Mouse (Mus musculus): ENCODE measurements around the gene Fbxo42. TPM values are rescaled to one million over a fixed set of nuclear protein-coding genes. Genes with fewer than 3 reads are reported as not detected.
A peak's percentile ranks its signal among the peaks of the same experiment; 100 is the strongest.

Gene Fbxo42
- 1 to 10 TPM; 5.0 to 7.3 TPM for polyA plus RNA-seq (2017; shearing (Covaris generic))

DNA sequence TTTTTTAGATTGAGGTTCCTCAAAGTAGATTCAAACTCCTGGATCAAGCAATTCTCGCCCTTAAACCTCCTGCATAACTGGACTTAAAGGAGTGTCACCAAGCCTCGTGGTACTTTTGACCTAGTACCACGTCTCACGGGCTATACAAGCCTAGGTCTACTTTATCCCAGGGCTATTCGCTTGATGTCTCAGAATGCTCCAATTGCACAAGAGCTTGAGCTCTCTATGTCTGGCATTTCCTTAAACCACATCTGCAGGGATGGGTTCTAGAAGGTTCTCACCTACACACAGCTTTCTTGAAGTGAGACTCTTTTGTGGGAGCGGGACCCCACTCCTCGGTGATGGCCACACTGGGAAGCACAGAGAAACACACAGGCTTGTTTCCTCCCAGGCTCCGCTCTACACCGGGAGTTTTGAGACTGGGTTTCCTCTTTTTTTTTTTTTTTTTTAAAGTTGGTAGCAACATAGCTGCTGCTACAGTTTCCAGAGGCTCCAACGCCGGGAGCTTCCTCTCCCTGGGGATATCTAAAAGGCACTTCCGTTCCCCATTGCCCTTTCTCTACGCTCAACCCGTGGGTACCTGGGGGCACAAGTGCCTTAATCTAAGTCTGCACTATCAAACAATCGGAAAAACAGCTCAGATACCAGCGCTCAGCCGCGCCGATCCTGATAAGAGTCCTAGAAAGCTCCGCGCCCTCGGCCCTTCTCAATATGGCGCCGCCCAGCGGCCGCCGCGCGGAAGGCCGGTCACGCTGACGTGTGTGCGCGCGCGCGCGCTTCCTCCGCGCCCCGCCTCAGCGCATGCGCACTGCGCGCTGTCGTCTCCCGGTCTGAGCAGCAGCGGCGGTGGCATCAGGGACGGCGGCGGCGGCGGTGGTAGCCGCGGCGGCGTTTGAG is at the start of gene Fbxo42:
Gene Fbxo42 (plus strand): TSS at position 802 of the 897 bp plus-strand sequence.
- peak; percentile 78 for ATAC-seq

DNA sequence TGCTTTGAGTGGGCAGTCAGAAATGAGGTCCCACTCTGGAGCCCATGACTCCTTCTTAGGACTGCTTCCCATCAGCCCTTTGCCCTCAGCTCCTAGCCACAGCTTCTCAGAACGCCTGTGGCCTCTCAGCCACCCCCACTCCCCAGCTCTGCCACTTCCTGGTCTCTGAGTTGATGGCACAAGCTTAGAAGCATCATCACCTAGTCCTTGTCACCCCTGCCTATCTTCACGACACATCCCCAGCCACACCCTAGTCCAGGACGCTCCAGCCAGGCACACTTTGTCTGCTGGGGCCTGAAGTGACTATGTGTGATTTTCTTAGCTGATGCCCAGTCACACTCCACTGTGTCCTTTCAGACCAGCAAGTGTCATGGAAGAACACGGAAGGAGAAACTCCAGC is 48.8 kb upstream of the Fbxo42 start:
- ATAC-seq, result no peak

DNA sequence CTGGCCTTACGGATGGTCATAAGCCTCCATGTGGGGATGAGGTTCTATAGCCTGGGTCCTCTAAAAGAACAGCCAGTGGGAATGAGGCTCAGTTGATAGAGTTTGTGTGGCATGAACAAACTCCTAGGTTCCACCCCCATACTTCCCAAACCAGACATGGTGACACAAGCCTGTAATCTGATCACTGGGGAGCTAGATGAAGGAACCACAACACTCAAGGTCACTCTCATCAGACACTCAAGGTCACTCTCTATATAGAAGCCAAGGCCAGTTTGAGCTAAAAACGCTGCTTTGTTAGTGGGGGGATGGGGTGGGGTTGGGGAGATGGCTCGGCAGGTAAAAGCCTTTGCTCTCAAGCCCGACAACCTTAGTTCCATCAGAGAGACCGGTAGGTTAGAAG is 47.8 kb upstream of the Fbxo42 start:
- ATAC-seq, result no peak

GRCm38 (mm10) chr4:141101291-141101690 is 46.4 kb upstream of the Fbxo42 start:
- no peak for ATAC-seq

GRCm38 (mm10) chr4:141101855-141102254 is 45.9 kb upstream of the Fbxo42 start:
- no peak for ATAC-seq

DNA sequence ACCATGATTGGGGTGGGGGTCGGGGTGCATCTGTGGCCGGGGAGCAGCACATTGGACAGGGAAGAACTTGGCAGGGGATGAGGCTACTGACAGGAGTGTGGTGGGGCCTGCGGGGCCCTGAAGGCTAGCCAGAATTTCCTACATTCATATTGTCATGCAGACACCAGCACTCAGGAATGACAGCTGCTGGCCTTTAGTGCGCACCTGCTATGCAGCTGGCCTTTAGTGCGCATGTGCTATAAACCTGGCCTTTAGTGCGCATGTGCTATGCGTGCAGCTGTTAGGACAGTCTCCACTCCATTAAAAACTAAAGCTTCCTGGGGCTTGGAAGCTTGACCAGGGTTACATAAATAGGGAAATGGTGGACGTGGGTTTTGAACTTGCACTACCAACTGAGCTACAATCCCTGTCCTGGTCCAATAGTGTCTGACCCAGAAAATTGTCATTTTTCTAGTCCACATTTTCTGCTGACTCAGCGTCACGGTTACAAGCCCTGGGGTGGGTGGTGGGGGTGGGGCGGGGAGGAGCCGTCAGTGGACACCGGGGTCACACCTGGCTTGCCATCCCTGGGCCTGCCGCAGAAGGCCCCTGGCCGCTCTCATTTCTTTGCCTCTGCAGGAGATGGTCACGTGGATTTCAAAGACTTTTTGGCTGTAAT is 41.1 kb upstream of the Fbxo42 start:
- ATAC-seq, result no peak

DNA sequence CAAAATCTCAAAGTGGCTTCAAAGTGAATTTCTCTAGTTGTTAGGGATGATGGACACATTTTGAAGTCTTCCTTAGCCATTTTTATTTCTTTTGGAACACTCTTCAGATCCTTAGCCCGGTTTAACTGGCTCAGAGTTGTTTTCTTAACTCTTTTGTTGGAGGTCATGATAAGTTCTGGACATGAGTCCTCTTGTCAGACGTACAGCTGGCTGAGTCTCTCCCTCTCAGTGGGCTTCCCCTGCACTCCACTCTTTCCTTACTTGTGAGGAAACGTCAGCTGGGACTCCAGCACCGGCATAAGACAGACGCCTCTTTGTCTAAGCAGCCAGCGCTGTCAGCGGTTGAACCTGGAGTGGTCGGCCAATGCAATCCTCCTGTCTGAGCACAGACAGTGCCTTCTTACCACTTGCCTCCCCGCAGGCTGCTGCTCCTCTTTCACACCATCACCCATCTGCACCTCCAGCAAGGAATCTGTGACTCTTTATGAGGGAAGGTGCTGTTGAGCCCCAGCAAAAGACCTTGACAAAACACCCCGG is 39.4 kb upstream of the Fbxo42 start:
- ATAC-seq, result no peak

DNA sequence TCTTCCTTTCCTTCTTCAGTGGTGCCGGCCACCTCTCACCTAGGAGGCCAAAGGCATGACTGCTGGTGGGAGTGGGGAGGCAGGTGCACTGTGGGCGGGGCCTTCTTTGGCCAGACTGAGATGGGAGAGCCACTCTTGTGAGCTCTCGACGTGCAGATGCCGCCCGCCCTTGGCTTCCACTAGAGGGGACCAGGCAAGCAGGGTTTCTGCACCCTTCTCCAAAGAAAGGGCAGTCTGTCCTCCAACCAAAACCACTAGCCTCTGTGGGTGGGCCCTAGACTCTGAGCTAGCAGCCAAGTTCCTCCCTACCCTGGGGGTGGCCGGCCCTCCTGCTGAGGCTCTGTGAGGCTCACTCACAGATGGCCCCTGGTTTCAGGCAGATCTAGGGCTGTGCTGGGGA is 33.9 kb upstream of the Fbxo42 start:
- ATAC-seq, result no peak

GRCm38 (mm10) chr4:141114521-141114981 is 33.2 kb upstream of the Fbxo42 start:
- no peak for ATAC-seq

DNA sequence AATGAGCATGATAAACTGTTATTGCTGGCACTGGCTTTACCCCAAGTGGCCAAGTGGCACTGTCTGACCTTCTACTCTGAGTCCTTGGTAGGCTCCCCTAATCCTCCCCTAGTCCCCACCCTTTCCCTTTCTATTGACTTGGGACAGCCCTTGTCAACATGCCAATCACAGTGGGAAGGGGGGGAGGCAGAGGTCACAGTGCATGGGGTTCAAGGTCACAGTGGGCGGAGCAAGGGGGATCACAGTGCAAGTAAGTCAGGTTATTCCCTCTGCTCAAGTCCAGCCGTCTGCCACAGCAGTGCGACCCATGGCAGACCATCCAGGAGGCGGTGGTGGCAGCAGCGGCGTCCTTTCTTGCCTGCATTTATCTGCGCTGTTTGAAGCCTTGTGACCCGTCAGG is 32.3 kb upstream of the Fbxo42 start:
- ATAC-seq, result no peak

DNA sequence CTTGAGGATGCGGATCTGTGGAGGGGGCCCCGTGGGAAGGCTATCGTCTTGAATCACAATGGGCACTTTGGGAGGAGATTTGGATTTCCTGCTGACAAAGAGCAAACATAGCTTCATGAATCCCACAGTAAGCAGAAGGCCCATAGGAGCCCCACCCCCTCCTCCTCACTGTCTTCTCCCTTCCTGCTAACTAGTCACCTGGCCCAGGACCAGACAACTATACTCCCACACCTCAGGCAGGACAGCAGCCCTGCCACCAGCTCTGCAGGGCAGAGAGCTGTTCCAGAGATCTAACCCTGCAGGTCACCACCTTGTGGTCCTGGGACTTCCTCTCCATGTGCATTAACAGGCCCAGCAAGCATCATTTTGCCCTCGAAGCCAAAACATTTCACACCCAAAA is 29.0 kb upstream of the Fbxo42 start:
- no peak for ATAC-seq

DNA sequence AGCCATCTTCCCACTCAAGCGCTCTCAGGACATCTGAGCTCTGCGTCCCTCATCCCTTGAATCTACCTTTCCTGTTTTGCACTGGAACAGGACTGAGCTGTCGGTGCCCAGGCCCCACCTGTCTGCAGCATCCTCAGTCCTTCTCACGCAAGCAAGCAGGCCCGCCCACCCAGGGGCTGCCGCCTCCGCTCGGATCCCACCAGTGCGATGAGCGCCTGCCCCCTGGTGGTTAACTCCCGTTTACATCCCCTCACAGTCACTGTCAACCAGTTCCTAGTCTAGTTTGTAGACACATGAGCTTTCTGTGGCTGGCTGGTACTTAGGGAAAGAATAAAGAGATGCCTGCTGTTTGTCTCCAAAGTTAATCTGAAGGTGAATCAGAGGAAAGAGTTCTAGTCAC is 27.0 kb upstream of the Fbxo42 start:
- ATAC-seq, result no peak

DNA sequence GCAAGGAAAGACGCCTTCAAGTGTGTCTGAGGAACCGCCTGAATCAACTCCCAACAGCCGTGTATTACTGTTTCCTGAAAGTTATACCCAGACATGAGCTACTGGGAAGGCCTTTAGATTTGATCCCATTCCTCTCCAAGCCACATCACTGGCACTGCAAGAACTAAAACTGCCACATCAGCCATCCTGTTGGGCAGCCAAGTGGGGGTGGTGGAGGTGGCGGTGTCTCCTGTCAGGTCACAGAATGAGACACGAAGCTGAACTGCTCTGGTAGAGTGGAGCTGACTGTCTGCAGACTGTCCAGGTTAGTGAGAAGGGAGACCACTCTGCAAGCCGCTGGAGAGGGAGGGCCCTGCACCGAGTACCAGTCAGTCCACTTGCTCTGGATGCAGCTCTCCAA is 25.1 kb upstream of the Fbxo42 start:
- no peak for ATAC-seq

DNA sequence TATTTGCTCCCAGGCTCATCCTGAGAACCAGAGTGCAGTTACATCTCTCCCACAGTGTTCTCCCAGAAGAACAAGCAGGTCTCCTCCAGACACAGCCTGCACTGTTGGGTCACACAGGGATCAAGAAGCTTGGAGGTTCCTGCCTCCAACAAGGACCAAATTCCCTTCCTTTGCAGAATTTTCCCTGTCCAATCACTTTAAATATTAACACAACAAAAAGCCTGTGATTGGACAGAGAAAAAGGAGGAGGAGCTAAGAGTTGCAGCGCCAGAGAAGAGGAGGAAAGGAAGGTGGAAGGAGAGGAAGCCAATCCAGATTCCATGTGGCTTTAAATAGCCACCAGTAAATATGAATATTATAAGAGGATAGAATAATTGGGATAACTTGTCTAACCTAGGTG is 24.6 kb upstream of the Fbxo42 start:
- no peak for ATAC-seq

DNA sequence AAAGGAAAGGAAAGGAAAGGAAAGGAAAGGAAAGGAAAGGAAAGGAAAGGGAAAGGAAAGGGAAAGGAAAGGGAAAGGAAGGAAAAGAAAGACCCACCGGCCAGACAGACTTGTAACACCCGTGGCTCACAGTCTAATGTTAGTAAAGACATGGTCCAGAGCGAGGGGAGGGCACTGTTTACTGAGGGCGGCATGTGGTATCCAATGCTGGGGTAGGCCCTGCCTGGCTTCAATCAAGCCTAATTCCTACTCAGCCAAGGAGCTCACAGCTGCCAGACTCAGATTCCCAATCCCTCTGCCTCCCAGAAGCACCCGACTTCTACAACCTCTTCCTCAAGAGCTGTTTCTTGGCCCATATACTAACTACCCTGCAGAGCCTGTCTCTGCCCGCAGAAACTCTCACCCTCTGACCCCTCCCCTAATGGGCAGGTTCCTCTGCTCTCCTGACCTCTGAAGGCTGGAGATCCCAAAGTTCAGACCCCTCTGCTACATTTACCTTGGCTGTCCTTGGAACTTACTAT is 18.5 kb upstream of the Fbxo42 start:
- peak; percentile 40 for ATAC-seq

GRCm38 (mm10) chr4:141130704-141131342 is 16.9 kb upstream of the Fbxo42 start:
- no peak for ATAC-seq

- ATAC-seq, result no peak
These were observed 16.1 kb upstream of the Fbxo42 start for GRCm38 (mm10) chr4:141131531-141132061.

DNA sequence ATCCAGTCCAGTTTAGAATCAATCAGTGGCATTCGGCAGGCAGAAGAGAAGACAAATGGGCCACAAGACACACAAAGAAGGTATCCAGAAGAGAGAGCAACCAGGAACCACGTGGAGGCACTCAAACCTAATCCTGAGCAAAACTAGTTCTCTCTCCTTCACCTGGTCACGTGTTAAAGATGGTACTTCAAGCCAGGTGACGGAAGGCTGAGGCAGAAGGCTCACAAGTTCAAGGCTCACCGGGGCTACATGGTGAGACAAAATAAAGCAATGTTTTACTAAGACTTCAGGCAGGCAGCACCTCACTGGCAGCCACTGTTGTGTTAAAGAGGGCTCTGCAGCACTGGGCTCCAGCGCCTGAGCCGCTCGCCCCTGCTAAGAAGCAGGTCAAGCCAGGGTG is 15.5 kb upstream of the Fbxo42 start:
- no peak for ATAC-seq

DNA sequence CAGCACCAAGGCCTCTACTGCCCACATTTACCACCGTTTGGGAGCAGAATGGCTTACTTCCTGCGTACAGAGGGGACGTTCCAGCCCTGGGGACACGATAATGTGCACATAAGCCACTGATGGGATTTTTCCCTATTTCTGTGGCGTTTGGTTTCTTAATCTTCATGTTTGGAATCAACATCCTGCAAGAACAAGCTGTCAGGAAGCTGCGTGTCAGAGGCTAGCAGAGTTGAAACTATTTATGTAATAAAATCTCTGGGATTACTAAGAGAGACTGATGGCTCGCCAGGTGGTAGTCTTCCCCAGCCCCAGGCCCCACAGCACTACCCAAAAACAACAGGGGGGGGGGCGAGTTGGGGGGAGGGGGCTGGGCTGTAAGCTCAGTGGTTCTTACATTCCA is 14.5 kb upstream of the Fbxo42 start:
- ATAC-seq, result no peak

DNA sequence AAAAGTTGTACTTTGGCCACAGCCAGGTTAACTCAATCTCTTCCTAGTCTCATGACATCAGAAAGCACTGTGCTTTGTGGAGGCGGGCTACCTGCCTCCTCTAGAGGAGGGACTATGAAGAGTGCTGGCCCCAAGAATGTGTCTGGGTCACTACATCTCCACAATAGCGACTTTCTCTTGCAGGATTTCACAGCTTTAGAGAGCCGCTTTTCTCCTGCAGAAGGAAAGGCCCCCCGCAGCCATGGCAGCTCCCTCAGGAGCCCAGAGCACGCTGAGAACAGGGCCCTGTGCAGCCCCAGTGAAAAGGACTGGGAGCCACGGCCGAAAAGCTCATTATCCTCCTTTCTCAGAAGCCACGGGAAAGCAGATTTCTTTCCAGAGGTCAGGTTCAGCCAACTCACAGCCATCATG is 13.7 kb upstream of the Fbxo42 start:
- ATAC-seq, result no peak

DNA sequence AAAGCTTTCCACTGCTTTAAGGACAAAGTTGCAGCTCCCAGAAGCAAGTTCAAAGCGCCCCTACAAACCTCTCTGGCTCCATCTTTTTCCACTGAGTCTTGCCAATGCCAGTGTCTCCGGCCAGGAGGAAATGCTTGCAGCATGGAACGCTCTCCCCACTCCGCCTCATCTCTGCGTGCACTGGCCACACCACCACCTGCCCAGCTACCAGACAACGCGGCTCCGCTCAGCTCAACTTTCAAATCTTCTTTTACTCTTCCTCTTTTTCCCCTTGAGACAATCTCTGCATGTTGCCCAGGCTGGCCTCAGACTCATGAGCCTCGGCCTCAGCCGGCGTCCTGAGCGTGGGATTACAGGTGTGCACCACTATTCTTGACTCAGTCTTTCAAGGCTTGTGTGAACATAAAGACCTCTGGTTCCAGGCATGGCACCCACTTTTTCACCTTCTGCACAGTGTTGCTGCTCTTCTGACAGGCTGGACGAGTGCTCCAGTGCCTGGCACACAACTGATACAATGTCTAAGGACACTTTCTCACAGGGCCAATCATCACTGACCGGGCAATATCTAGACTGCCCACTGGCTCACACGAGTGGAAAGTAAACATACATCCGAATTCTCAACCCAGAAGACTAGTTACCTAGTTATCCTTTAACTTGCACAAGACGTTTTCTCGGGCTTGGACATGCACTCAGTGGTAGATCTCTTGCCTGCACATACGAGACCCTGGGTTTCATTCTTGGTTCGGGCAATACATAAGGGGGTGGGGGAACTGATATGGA is 12.8 kb upstream of the Fbxo42 start:
- no peak for ATAC-seq

DNA sequence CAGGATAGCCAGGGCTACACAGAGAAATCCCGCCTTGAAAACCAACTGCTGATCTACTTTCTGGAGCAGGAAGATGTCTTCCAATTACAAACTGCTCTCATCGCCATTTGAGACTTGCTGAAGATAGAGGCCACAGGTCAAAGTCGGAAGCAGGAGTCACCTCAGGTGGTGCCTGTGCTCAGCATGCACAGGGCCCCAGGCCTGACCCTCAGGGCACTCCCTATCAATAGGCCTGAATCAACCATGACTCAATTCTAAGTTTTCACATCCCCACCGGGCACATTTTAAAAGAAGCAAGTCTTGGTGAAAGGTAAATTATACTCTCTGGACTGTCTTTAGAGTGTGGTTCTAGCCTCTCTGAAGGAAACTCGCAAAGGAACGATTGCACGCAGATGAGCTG is 11.6 kb upstream of the Fbxo42 start:
- no peak for ATAC-seq

Data from activated CD4-positive, CD25-positive, alpha-beta regulatory T cell, adult 4 months (primary cell).